Mouse (Mus musculus): ENCODE data around the gene Trib3.

Gene Trib3

GRCm38 (mm10) chr2:152346776-152347465, 3.1 kb upstream of the Trib3 start:
- no peak for DNase-seq

GRCm38 (mm10) chr2:152345393-152345792, 1.6 kb upstream of the Trib3 start:
- DNase-seq, result peak; percentile 20

- no peak for DNase-seq
Observed at GRCm38 (mm10) chr2:152344909-152345308, 1.1 kb upstream of the Trib3 start.

GRCm38 (mm10) chr2:152344361-152344760, 529 bp upstream of the Trib3 start:
- no peak for DNase-seq

- peak; percentile 63 for DNase-seq
Observed at GRCm38 (mm10) chr2:152339631-152340179, 4.1 kb downstream of the Trib3 start.

GRCm38 (mm10) chr2:152338319-152338718, 5.5 kb downstream of the Trib3 start:
- peak; percentile 18 for DNase-seq

GRCm38 (mm10) chr2:152337591-152338212, 6.1 kb downstream of the Trib3 start:
- DNase-seq, result no peak

GRCm38 (mm10) chr2:152336856-152337255, 7.0 kb downstream of the Trib3 start:
- peak; percentile 45 for DNase-seq

GRCm38 (mm10) chr2:152335289-152335820, 8.5 kb downstream of the Trib3 start:
- DNase-seq, result no peak

GRCm38 (mm10) chr2:152333345-152334006, 10.4 kb downstream of the Trib3 start:
- DNase-seq, result peak; percentile 51

GRCm38 (mm10) chr2:152332101-152332825, 11.6 kb downstream of the Trib3 start, which contains the start of gene Rbck1:
Gene Rbck1, minus strand, starts transcription at chr2:152332653.
- peak; percentile 97 for DNase-seq

GRCm38 (mm10) chr2:152330858-152331423, 12.9 kb downstream of the Trib3 start:
- no peak for DNase-seq

GRCm38 (mm10) chr2:152327980-152328379, 15.9 kb downstream of the Trib3 start:
- no peak for DNase-seq

- no peak for DNase-seq
Observed at GRCm38 (mm10) chr2:152326654-152327053, 17.2 kb downstream of the Trib3 start.

- no peak for DNase-seq
Observed at GRCm38 (mm10) chr2:152326157-152326556, 17.7 kb downstream of the Trib3 start.

GRCm38 (mm10) chr2:152324842-152325241, 19.0 kb downstream of the Trib3 start:
- no peak for DNase-seq

- DNase-seq, result peak; percentile 85
Observed at GRCm38 (mm10) chr2:152323971-152324370, 19.9 kb downstream of the Trib3 start.

- no peak for DNase-seq
Observed at GRCm38 (mm10) chr2:152322198-152322597, 21.6 kb downstream of the Trib3 start.

GRCm38 (mm10) chr2:152321558-152321957, 22.3 kb downstream of the Trib3 start:
- DNase-seq, result no peak

GRCm38 (mm10) chr2:152317054-152317453, 26.8 kb downstream of the Trib3 start:
- DNase-seq, result no peak

GRCm38 (mm10) chr2:152313926-152314325, 29.9 kb downstream of the Trib3 start:
- no peak for DNase-seq

GRCm38 (mm10) chr2:152312996-152313395, 30.8 kb downstream of the Trib3 start:
- DNase-seq, result no peak
